Mouse (Mus musculus): ENCODE results near the gene Ptcd2. TPM values are rescaled to one million over a fixed set of nuclear protein-coding genes. Genes with fewer than 3 reads are reported as not detected.
A peak's percentile ranks its signal among the peaks of the same experiment; 100 is the strongest.

The Ptcd2 gene
- 37.3 TPM for polyA plus RNA-seq (2021)

DNA sequence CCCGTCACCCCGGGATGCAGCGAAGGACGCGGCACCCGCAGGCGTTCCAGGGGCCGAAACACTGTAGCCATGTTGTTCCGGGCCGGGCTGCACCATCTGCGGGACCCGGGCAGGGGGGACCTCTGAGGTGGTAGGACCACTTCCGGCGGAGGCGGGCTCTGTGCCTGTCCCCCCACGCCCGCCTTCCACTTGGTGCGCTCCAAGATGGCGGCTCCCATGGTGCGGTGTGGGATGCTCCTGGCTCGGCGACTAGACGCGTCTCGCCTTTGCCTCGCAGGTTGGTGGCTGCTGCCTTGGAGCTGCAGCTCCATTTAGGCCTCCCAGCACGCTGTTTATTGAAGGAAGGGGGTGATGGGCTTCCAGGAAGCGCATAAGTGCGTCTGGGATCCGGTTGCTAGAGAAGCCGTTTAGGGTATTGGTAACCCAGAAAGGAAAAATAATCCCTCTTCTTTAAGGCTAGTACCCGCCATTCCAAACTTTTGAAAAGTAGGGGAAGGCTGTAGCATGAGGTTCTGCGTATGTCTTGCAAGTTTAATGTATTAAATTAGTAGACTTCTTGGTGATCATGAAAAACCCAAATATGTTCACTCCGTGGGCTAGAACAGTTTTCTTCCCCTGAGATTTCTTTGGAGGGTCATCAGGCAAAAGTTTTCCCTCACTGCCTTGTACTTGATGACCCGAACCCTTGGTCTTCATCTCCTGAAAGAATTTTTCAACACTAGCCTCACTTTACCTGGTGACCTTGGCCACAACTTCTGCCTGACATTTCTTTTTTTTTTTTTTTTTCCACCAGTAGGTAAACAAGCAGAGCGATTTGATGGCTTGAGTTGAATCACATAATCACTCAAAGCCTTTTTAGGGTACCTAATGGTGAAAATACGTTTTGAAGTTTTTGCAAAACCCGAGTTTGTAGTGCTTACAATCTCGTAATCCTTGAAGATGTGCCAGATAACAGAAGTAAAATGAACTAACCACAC is at the start of gene Ptcd2, which contains the start of gene Mrps27:
Ptcd2 (minus strand) TSS at position 107 of the 977 bp plus-strand sequence.
Mrps27 (plus strand) TSS at position 188 of the 977 bp plus-strand sequence.
- in situ Hi-C loops (cut with MboI; ENCODE audit: low pct_unique_long_range_greater_than_20kb): no loop called here
- ChIA-PET CTCF (interaction anchor here (0.9 kb wide), 1 partner anchor 493 kb away, joined by 3 read pairs; no protein-coding TSS in a partner anchor), POLR2A (no interaction called here)
- no peak for TF ChIP-seq CTCF (IDR thresholded peaks at IDR 0.05)
- H3K27me3 ChIP-seq: no peaks in the 10 kb centered on the region
- ATAC-seq (peak; percentile 93), DNase-seq (ENCODE audit: low read depth, low spot score) (peak; percentile 49)

DNA sequence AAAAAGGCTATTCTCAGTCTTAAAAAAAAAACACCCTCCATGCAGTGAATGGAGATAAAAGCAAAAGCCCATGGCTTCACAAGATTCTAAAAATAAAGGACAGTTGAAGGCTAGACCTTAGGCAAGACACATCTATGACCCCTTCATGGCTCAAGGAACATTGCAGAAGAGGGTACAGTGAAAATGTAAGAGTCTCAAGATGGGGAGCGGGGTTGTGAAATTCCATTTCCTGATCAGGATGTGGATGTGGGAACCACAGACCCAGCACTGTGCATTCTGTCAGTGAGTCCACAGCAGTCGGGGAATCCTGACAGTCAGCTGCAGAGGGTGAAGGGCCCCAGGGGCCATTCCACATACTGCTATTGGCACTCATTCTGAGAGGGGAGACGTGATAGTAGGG is 48.6 kb upstream of the Ptcd2 start:
- ChIA-PET POLR2A (interaction anchor here (0.6 kb wide), 1 partner anchor 1768 kb away, joined by 5 read pairs; no protein-coding TSS in a partner anchor), CTCF (interaction anchor here (1.5 kb wide), 1 partner anchor 18 kb away, joined by 5 read pairs; no protein-coding TSS in a partner anchor)
- DNase-seq (ENCODE audit: low read depth, low spot score) (no peak), ATAC-seq (no peak)
- no peak for TF ChIP-seq CTCF (IDR thresholded peaks at IDR 0.05)
- no peaks in the 10 kb centered on the region for H3K27me3 ChIP-seq
- in situ Hi-C loops (cut with MboI; ENCODE audit: low pct_unique_long_range_greater_than_20kb): no loop called here

- in situ Hi-C loops (cut with MboI; ENCODE audit: low pct_unique_long_range_greater_than_20kb): no loop called here
- ATAC-seq (peak; percentile 89), DNase-seq (ENCODE audit: low read depth, low spot score) (peak; percentile 94)
- no peak for TF ChIP-seq CTCF (IDR thresholded peaks at IDR 0.05)
- CTCF ChIA-PET: no interaction called here
- no peaks in the 10 kb centered on the region for H3K27me3 ChIP-seq
- POLR2A ChIA-PET: interaction anchor here (0.6 kb wide), 1 partner anchor 84 kb away, joined by 3 read pairs; no protein-coding TSS in a partner anchor
Measured at GRCm38 (mm10) chr13:99391417-99391816, 46.9 kb upstream of the Ptcd2 start.

GRCm38 (mm10) chr13:99387901-99388811 is 43.7 kb upstream of the Ptcd2 start:
- no peaks in the 10 kb centered on the region for H3K27me3 ChIP-seq
- no peak for DNase-seq (ENCODE audit: low read depth, low spot score)
- in situ Hi-C loops (cut with MboI; ENCODE audit: low pct_unique_long_range_greater_than_20kb): no loop called here
- POLR2A ChIA-PET: no interaction called here
- CTCF ChIA-PET: interaction anchor here (0.7 kb wide), 1 partner anchor 53 kb away, joined by 3 read pairs; no protein-coding TSS in a partner anchor
- no peak for ATAC-seq
- no peak for TF ChIP-seq CTCF (IDR thresholded peaks at IDR 0.05)

DNA sequence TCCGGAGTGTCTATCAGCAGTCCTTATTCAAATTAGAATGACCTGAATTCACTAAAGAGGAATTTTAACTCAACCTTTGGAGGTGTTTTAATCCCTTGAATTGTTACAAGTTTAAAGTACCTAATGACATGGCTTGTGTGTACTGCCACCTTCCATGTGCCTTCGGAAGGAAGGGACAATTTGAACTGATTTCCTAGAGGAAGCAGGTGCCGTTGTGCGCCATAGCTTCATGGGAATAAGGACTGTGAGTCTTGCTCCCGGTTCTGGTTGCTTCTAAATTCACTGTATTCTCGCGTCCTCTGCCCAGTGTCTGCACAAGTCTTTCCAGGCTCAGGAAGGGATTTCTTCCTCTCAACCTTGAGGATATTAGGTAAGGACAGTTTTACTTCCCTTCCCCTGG is 41.8 kb upstream of the Ptcd2 start:
- CTCF ChIA-PET: no interaction called here
- no peak for ATAC-seq
- DNase-seq (ENCODE audit: low read depth, low spot score): no peak
- H3K27me3 ChIP-seq: no peaks in the 10 kb centered on the region
- POLR2A ChIA-PET: no interaction called here
- in situ Hi-C loops (cut with MboI; ENCODE audit: low pct_unique_long_range_greater_than_20kb): no loop called here
- TF ChIP-seq CTCF (IDR thresholded peaks at IDR 0.05): no peak

GRCm38 (mm10) chr13:99385911-99386310 is 41.4 kb upstream of the Ptcd2 start:
- no peak for ATAC-seq
- DNase-seq (ENCODE audit: low read depth, low spot score): no peak
- no peaks in the 10 kb centered on the region for H3K27me3 ChIP-seq
- TF ChIP-seq CTCF (IDR thresholded peaks at IDR 0.05): no peak
- POLR2A ChIA-PET: interaction anchor here (0.6 to 0.7 kb wide), 2 partner anchors 11 to 98 kb away, joined by 3 to 4 read pairs; no protein-coding TSS in a partner anchor
- CTCF ChIA-PET: no interaction called here
- in situ Hi-C loops (cut with MboI; ENCODE audit: low pct_unique_long_range_greater_than_20kb): no loop called here

- H3K27me3 ChIP-seq: no peaks in the 10 kb centered on the region
- no peak for TF ChIP-seq CTCF (IDR thresholded peaks at IDR 0.05)
- peak; percentile 65 for ATAC-seq
- POLR2A ChIA-PET: interaction anchor here (0.7 kb wide), 1 partner anchor 13 kb away, joined by 4 read pairs; no protein-coding TSS in a partner anchor
- CTCF ChIA-PET: no interaction called here
- no peak for DNase-seq (ENCODE audit: low read depth, low spot score)
- in situ Hi-C loops (cut with MboI; ENCODE audit: low pct_unique_long_range_greater_than_20kb): no loop called here
Measured at GRCm38 (mm10) chr13:99384555-99385203, 40.2 kb upstream of the Ptcd2 start.

DNA sequence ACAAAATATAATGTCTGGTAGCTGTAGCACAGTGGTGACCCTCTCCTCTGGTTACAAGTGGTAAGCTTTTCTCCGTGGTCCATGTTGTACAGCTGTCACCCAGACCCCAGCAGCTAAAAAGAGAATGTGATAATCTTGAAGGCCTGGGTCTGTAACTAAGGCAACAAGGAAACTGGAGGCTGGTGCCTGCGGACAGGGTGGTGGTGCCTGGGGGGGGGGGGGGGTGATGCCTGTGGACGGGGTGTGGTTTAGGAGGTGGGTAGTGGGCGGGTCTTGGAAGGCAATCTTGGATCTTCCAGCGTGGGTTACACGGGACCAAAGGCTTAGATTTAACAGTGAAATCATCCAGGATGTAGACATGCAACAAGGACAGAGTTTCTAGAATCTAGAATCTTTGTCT is 37.9 kb upstream of the Ptcd2 start:
- CTCF ChIA-PET: no interaction called here
- in situ Hi-C loops (cut with MboI; ENCODE audit: low pct_unique_long_range_greater_than_20kb): no loop called here

DNA sequence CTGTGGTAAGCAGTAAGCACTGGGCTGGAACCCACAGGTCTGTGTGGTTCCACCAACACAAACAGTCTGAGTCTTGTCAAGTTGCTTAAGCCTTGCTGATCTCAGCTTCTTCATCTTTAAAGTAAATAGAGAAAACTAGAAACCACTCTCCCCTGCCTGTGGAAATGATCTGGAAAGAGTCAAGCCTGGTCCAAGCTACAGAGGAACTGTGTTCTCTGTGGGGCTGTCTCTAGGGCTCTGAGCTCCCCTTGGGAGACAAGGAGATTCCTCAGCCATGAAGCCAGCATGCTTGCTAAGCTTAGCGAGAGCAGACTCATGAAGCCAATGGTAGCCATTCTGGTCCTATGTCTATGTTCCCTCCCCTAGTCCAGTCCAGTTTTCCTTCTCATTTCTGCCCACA is 33.7 kb upstream of the Ptcd2 start:
- no peak for DNase-seq (ENCODE audit: low read depth, low spot score)
- ChIA-PET CTCF (interaction anchor here (0.6 to 2.5 kb wide), 6 partner anchors 12 to 464 kb away, joined by 3 to 9 read pairs (median 4); no protein-coding TSS in a partner anchor), POLR2A (no interaction called here)
- ATAC-seq: peak; percentile 82
- no peaks in the 10 kb centered on the region for H3K27me3 ChIP-seq
- TF ChIP-seq CTCF (IDR thresholded peaks at IDR 0.05): no peak
- in situ Hi-C loops (cut with MboI; ENCODE audit: low pct_unique_long_range_greater_than_20kb): loop anchor here (5.0 kb wide), 2 partner anchors 134 to 464 kb away; no protein-coding TSS in a partner anchor

More for the DNA sequence above, 37.9 kb upstream of the Ptcd2 start:
- ATAC-seq (no peak), DNase-seq (ENCODE audit: low read depth, low spot score) (no peak)
- POLR2A ChIA-PET: no interaction called here
- no peak for TF ChIP-seq CTCF (IDR thresholded peaks at IDR 0.05)
- H3K27me3 ChIP-seq: no peaks in the 10 kb centered on the region

Measured in Patski (cell line).